Mouse (Mus musculus): Measurements from ENCODE around the gene Zbtb43.

GRCm38 (mm10) chr2:33401217-33401616, 67.1 kb downstream of the Zbtb43 start:
- TF ChIP-seq CTCF (IDR thresholded peaks at IDR 0.05; ENCODE audit: insufficient read depth, low read length) (no peak), POLR2A (IDR thresholded peaks at IDR 0.05; ENCODE audit: borderline replicate concordance, extremely low read depth, low read depth, low read length) (no peak)
